Mouse (Mus musculus): ENCODE data around the gene Sp1. TPM values are rescaled to one million over a fixed set of nuclear protein-coding genes. Genes with fewer than 3 reads are reported as not detected.

The Sp1 gene
- polyA plus RNA-seq, 1 experiment from 2014 or later = 12.5 TPM

- no peaks in the 10 kb centered on the region for H3K4me1 ChIP-seq (replicated peaks; ENCODE audit: control insufficient read depth, insufficient read depth, low read length)
- peak within 1 kb of the TSS; percentile 93 for H3K9ac ChIP-seq (ENCODE audit: low read length)
- peak; percentile 99 for DNase-seq (ENCODE audit: low spot score)
- peak within 1 kb of the TSS; percentile 58 for H3K4me2 ChIP-seq (ENCODE audit: low read depth, low read length, severe bottlenecking)
- ATAC-seq (replicated peaks; ENCODE audit: low FRiP score) = peak; percentile 99
- no peaks in the 10 kb centered on the region for H3K9me3 ChIP-seq (ENCODE audit: control insufficient read depth, low read length)
- peak within 1 kb of the TSS; percentile 76 for H3K4me3 ChIP-seq (ENCODE audit: low read depth, low read length)
- peaks cover 3% of the 10 kb centered on the region for H3K36me3 ChIP-seq (ENCODE audit: control insufficient read depth, insufficient read depth, low read length)
- WGBS = under 1% methylated on average over 35 of the region's 40 CpGs
- H3K27ac ChIP-seq (ENCODE audit: low read depth, low read length) = peak within 1 kb of the TSS; percentile 96
- no peaks in the 10 kb centered on the region for H3K27me3 ChIP-seq (ENCODE audit: control insufficient read depth, insufficient read depth, low read length)
These were observed 64.3 kb downstream of the Sp1 start, which contains the start of gene Pcbp2 for GRCm38 (mm10) chr15:102470183-102470604. Gene Pcbp2 (plus strand): TSS chr15:102470539.

DNA sequence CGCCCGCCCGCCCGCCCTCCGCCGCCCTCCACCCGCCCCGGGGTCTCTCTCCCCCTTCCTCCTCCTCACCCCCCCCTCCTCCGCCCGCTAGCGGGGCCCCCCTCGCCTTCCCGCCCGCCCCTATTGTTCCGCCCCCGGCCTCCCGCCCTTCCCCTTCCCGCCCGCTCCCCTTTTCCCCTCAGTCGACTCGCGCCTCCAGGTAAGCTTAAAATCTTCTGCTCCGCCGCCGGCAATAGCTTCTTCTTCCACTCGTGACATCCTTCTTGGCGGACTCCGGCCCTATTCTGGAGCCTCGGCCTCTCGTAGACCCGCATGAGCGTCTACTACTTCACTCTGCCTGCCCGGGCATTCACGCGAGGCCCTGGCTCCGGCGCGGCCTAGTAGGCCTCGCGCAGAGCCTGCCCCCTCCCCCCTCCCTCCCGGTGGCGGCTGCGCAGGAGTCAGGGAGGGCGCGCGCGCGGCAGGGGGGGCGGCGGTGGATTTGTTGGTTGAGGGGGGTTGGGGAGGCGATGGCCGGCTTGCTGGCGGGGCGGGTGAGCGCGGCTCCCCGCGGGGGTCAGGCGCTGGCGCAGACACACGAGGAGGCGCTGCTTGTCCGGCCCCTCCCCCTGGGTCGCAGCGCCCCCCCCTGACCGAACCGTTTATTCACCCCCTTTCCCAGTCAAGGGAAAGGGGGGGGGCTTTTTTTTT is 64.8 kb downstream of the Sp1 start:
- WGBS = under 1% methylated on average over 50 of the region's 67 CpGs
- H3K27ac ChIP-seq (ENCODE audit: low read depth, low read length) = peak overlapping the region; percentile 96
- peak overlapping the region; percentile 93 for H3K9ac ChIP-seq (ENCODE audit: low read length)
- H3K9me3 ChIP-seq (ENCODE audit: control insufficient read depth, low read length) = no peaks in the 10 kb centered on the region
- no peaks in the 10 kb centered on the region for H3K27me3 ChIP-seq (ENCODE audit: control insufficient read depth, insufficient read depth, low read length)
- peak overlapping the region; percentile 76 for H3K4me3 ChIP-seq (ENCODE audit: low read depth, low read length)
- DNase-seq (ENCODE audit: low spot score) = peak; percentile 94
- peaks cover 3% of the 10 kb centered on the region for H3K36me3 ChIP-seq (ENCODE audit: control insufficient read depth, insufficient read depth, low read length)
- peak overlapping the region; percentile 58 for H3K4me2 ChIP-seq (ENCODE audit: low read depth, low read length, severe bottlenecking)
- no peaks in the 10 kb centered on the region for H3K4me1 ChIP-seq (replicated peaks; ENCODE audit: control insufficient read depth, insufficient read depth, low read length)
- ATAC-seq (replicated peaks; ENCODE audit: low FRiP score) = peak; percentile 67

DNA sequence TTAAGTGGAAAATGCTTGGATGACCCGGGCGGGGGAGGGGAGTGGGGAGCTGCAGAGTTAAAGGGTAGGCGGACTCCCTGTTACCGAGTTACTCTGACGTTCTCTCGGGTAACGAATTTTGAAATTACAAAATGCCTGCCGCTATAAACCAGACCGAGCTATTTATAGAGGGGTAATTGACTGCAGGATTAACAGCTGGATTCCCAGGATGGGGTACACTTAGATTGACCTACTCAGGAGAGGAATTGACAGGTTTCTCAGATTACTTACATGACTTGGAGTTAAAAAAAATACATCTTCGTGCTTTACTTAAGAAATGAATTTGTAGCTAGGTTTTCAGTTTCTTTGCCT is 65.3 kb downstream of the Sp1 start:
- Histone ChIP-seq H3K9me3 (ENCODE audit: control insufficient read depth, low read length) (no peaks in the 10 kb centered on the region), H3K4me2 (ENCODE audit: low read depth, low read length, severe bottlenecking) (peak overlapping the region; percentile 58), H3K4me3 (ENCODE audit: low read depth, low read length) (peak overlapping the region; percentile 76), H3K27ac (ENCODE audit: low read depth, low read length) (peak overlapping the region; percentile 96; the same call in 1 of the 2 replicates), H3K36me3 (ENCODE audit: control insufficient read depth, insufficient read depth, low read length) (peaks cover 7% of the 10 kb centered on the region), H3K9ac (ENCODE audit: low read length) (peak overlapping the region; percentile 93), H3K27me3 (ENCODE audit: control insufficient read depth, insufficient read depth, low read length) (no peaks in the 10 kb centered on the region), H3K4me1 (replicated peaks; ENCODE audit: control insufficient read depth, insufficient read depth, low read length) (no peaks in the 10 kb centered on the region)
- ATAC-seq (replicated peaks; ENCODE audit: low FRiP score) (no peak), DNase-seq (ENCODE audit: low spot score) (no peak)
- 1% methylated on average over 10 of the region's 10 CpGs for WGBS

GRCm38 (mm10) chr15:102471727-102472126 is 65.8 kb downstream of the Sp1 start:
- no peak overlapping the region for H3K9ac ChIP-seq (ENCODE audit: low read length)
- no peak for ATAC-seq (replicated peaks; ENCODE audit: low FRiP score)
- peak overlapping the region; percentile 58 for H3K4me2 ChIP-seq (ENCODE audit: low read depth, low read length, severe bottlenecking)
- peak overlapping the region; percentile 76 for H3K4me3 ChIP-seq (ENCODE audit: low read depth, low read length)
- H3K27me3 ChIP-seq (ENCODE audit: control insufficient read depth, insufficient read depth, low read length) = no peaks in the 10 kb centered on the region
- H3K4me1 ChIP-seq (replicated peaks; ENCODE audit: control insufficient read depth, insufficient read depth, low read length) = no peaks in the 10 kb centered on the region
- peaks cover 11% of the 10 kb centered on the region for H3K36me3 ChIP-seq (ENCODE audit: control insufficient read depth, insufficient read depth, low read length)
- DNase-seq (ENCODE audit: low spot score) = no peak
- H3K9me3 ChIP-seq (ENCODE audit: control insufficient read depth, low read length) = no peaks in the 10 kb centered on the region
- H3K27ac ChIP-seq (ENCODE audit: low read depth, low read length) = no peak overlapping the region

DNA sequence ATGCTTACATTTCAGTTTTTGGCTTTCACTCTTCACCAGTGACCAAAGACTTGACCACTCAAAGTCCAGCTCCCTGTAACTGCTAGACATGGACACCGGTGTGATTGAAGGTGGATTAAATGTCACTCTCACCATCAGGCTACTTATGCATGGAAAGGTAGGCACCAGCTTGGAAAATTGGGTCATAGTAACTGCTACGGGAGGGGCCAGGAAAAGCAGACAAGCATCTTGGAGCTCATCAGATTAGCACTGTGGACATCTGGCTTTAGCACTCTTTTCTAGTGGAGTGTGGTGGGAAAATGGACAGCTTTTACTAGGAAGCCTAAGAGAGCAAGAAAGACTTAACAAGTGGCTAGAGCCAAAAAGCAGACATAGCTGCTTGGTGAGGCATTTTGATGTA is 67.3 kb downstream of the Sp1 start:
- no peak overlapping the region for H3K4me3 ChIP-seq (ENCODE audit: low read depth, low read length)

GRCm38 (mm10) chr15:102474520-102474919 is 68.6 kb downstream of the Sp1 start:
- H3K9ac ChIP-seq (ENCODE audit: low read length) = no peak overlapping the region
- H3K4me1 ChIP-seq (replicated peaks; ENCODE audit: control insufficient read depth, insufficient read depth, low read length) = no peaks in the 10 kb centered on the region
- no peak overlapping the region for H3K4me3 ChIP-seq (ENCODE audit: low read depth, low read length)
- H3K4me2 ChIP-seq (ENCODE audit: low read depth, low read length, severe bottlenecking) = no peak overlapping the region
- DNase-seq (ENCODE audit: low spot score) (no peak), ATAC-seq (replicated peaks; ENCODE audit: low FRiP score) (no peak)
- 97% methylated on average over 2 of the region's 2 CpGs for WGBS
- no peaks in the 10 kb centered on the region for H3K9me3 ChIP-seq (ENCODE audit: control insufficient read depth, low read length)
- no peaks in the 10 kb centered on the region for H3K27me3 ChIP-seq (ENCODE audit: control insufficient read depth, insufficient read depth, low read length)
- no peak overlapping the region for H3K27ac ChIP-seq (ENCODE audit: low read depth, low read length)
- H3K36me3 ChIP-seq (ENCODE audit: control insufficient read depth, insufficient read depth, low read length) = peaks cover 21% of the 10 kb centered on the region

More for the DNA sequence above, 67.3 kb downstream of the Sp1 start:
- H3K9me3 ChIP-seq (ENCODE audit: control insufficient read depth, low read length) = no peaks in the 10 kb centered on the region
- no peaks in the 10 kb centered on the region for H3K4me1 ChIP-seq (replicated peaks; ENCODE audit: control insufficient read depth, insufficient read depth, low read length)
- no peak overlapping the region for H3K27ac ChIP-seq (ENCODE audit: low read depth, low read length)
- H3K36me3 ChIP-seq (ENCODE audit: control insufficient read depth, insufficient read depth, low read length) = peaks cover 15% of the 10 kb centered on the region
- no peak for DNase-seq (ENCODE audit: low spot score)
- H3K4me2 ChIP-seq (ENCODE audit: low read depth, low read length, severe bottlenecking) = no peak overlapping the region
- H3K9ac ChIP-seq (ENCODE audit: low read length) = no peak overlapping the region
- no peak for ATAC-seq (replicated peaks; ENCODE audit: low FRiP score)
- WGBS = 79% methylated on average over 2 of the region's 2 CpGs
- H3K27me3 ChIP-seq (ENCODE audit: control insufficient read depth, insufficient read depth, low read length) = no peaks in the 10 kb centered on the region

- DNase-seq (ENCODE audit: low spot score) (no peak), ATAC-seq (replicated peaks; ENCODE audit: low FRiP score) (no peak)
- no peak overlapping the region for H3K4me3 ChIP-seq (ENCODE audit: low read depth, low read length)
- H3K4me2 ChIP-seq (ENCODE audit: low read depth, low read length, severe bottlenecking) = no peak overlapping the region
- H3K4me1 ChIP-seq (replicated peaks; ENCODE audit: control insufficient read depth, insufficient read depth, low read length) = no peaks in the 10 kb centered on the region
- WGBS = 95% methylated on average over 3 of the region's 3 CpGs
- H3K27me3 ChIP-seq (ENCODE audit: control insufficient read depth, insufficient read depth, low read length) = no peaks in the 10 kb centered on the region
- peaks cover 31% of the 10 kb centered on the region for H3K36me3 ChIP-seq (ENCODE audit: control insufficient read depth, insufficient read depth, low read length)
- no peak overlapping the region for H3K27ac ChIP-seq (ENCODE audit: low read depth, low read length)
- no peaks in the 10 kb centered on the region for H3K9me3 ChIP-seq (ENCODE audit: control insufficient read depth, low read length)
- no peak overlapping the region for H3K9ac ChIP-seq (ENCODE audit: low read length)
These were observed 77.2 kb downstream of the Sp1 start for GRCm38 (mm10) chr15:102483136-102483535.

DNA sequence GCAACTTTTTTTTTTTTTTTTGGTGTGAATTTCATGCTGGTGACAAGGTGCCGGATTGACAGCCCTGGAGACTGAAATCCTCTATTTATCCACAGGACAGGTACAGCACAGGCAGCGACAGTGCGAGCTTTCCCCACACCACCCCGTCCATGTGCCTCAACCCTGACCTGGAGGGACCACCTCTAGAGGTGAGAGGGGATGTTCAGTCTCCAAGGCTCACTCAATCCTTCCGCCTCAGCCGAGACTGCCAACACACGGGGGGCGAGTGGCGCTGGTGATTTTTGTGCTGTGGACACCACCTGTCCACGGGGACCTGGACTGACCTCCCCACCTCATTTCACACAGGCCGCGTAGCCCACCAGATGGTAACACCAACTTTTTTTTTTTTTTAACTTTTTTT is 79.9 kb downstream of the Sp1 start:
- ATAC-seq (replicated peaks; ENCODE audit: low FRiP score) = no peak
- 93% methylated on average over 12 of the region's 12 CpGs for WGBS

More for the DNA sequence above, 79.9 kb downstream of the Sp1 start:
- Histone ChIP-seq H3K27ac (ENCODE audit: low read depth, low read length) (no peak overlapping the region), H3K27me3 (ENCODE audit: control insufficient read depth, insufficient read depth, low read length) (no peaks in the 10 kb centered on the region), H3K36me3 (ENCODE audit: control insufficient read depth, insufficient read depth, low read length) (peaks cover 39% of the 10 kb centered on the region), H3K4me1 (replicated peaks; ENCODE audit: control insufficient read depth, insufficient read depth, low read length) (no peaks in the 10 kb centered on the region), H3K4me2 (ENCODE audit: low read depth, low read length, severe bottlenecking) (no peak overlapping the region), H3K4me3 (ENCODE audit: low read depth, low read length) (no peak overlapping the region), H3K9me3 (ENCODE audit: control insufficient read depth, low read length) (no peaks in the 10 kb centered on the region), H3K9ac (ENCODE audit: low read length) (no peak overlapping the region)
- DNase-seq (ENCODE audit: low spot score) = no peak
